Mouse (Mus musculus): Measurements from ENCODE around the gene Plekhm2.

- TF ChIP-seq GATA1 (IDR thresholded peaks at IDR 0.05; ENCODE audit: low read length) (no peak), TAL1 (IDR thresholded peaks at IDR 0.05; ENCODE audit: low read length) (no peak)
Observed at GRCm38 (mm10) chr4:141643118-141643855, 21.4 kb downstream of the Plekhm2 start.

Measured in erythroblast, embryonic 14.5 days (primary cell).